Mouse (Mus musculus): ENCODE measurements around the gene Siah3. TPM values are rescaled to one million over a fixed set of nuclear protein-coding genes. Genes with fewer than 3 reads are reported as not detected.

The Siah3 gene
- total RNA-seq, 2 experiments from 2014 or later = not detected

Other genes with a start within 250 kb of the Siah3 start
- not detected in 2 replicates for gene Cpb2, start 213.7 kb upstream of the Siah3 start, total RNA-seq (2015)
- gene Cpb2, start 213.7 kb upstream of the Siah3 start, total RNA-seq (2017) = not detected in 2 replicates
- 23.4 and 31.9 TPM in 2 replicates for gene Zc3h13, start 171.6 kb upstream of the Siah3 start, total RNA-seq (2015)
- 23.7 and 26.9 TPM in 2 replicates for gene Zc3h13, start 171.6 kb upstream of the Siah3 start, total RNA-seq (2017)
- gene Spert, start 137.1 kb downstream of the Siah3 start, total RNA-seq (2015) = not detected in 2 replicates
- not detected in 2 replicates for gene Spert, start 137.1 kb downstream of the Siah3 start, total RNA-seq (2017)
- gene Erich6b, start 186.3 kb downstream of the Siah3 start, total RNA-seq (2015) = not detected in 2 replicates
- not detected in 2 replicates for gene Erich6b, start 186.3 kb downstream of the Siah3 start, total RNA-seq (2017)